In genomic region chr10:128878291-128878690, GRCm38 (mm10) we compare ENCODE assay signal across 19 mouse cellular contexts. TPM values are rescaled to one million over a fixed set of nuclear protein-coding genes. Genes with fewer than 3 reads are reported as not detected.
DNase-seq lines count a peak whose midpoint lies in the region; ATAC-seq lines count a peak whose summit lies in the region.
"Had no signal": no experiment of that assay in that cellular context is flagged by ENCODE, and none has a peak within 500 bp of the region (broad histone marks: within the 10 kb centered on the region; RNA-seq: fewer than 3 reads in every experiment).

No protein-coding gene starts in this region.

- H3K27ac ChIP-seq in midbrain, embryonic 11.5 days (ENCODE audit: low read depth, low read length), result no peak overlapping the region
- no peak overlapping the region for H3K27ac ChIP-seq in midbrain, embryonic 10.5 days (replicated peaks)
- no peak overlapping the region for H3K27ac ChIP-seq in kidney, embryonic 15.5 days
- H3K27ac ChIP-seq: embryonic facial prominence, embryonic 12.5 days; forebrain, embryonic 15.5 days; heart, adult 2 months; heart, embryonic 15.5 days; hindbrain, embryonic 14.5 days had no signal

- H3K9ac ChIP-seq in midbrain, embryonic 11.5 days (ENCODE audit: low read length), result no peak overlapping the region
- H3K9ac ChIP-seq in kidney, embryonic 15.5 days, result no peak overlapping the region
- H3K9ac ChIP-seq: embryonic facial prominence, embryonic 12.5 days; forebrain, embryonic 15.5 days; heart, embryonic 15.5 days; hindbrain, embryonic 14.5 days had no signal

- peak; percentile 83 for ATAC-seq in frontal cortex, adult (ENCODE audit: low TSS enrichment)
- ATAC-seq in midbrain, embryonic 11.5 days (ENCODE audit: low FRiP score), result no peak
- no peak for ATAC-seq in kidney, embryonic 15.5 days (replicated peaks; ENCODE audit: low FRiP score)
- ATAC-seq: forebrain, embryonic 15.5 days had no signal

- no peak for DNase-seq in frontal cortex, postnatal 14 days (ENCODE audit: low spot score in 2 of 2)
- peak; percentile 78 for DNase-seq in midbrain, embryonic 11.5 days (ENCODE audit: low spot score, missing footprints)
- DNase-seq in midbrain, embryonic 10.5 days (ENCODE audit: low spot score), result no peak
- peak; percentile 50 for DNase-seq in brain, adult 2 months (ENCODE audit: low read depth, low spot score)
- no peak for DNase-seq in embryo, embryonic 10 days (ENCODE audit: low spot score)
- DNase-seq: cerebellum, adult 11 months; cerebellum, adult 8-10 months; cerebellum, postnatal 14 days; gastrocnemius, postnatal 14 days; heart, adult 2 months; heart, postnatal 14 days had no signal

- H3K4me1 ChIP-seq in midbrain, embryonic 11.5 days (ENCODE audit: control insufficient read depth, insufficient read depth, low read length), result no peaks in the 10 kb centered on the region
- 0 out of 2 replicates have a peak, but pooled peaks cover 2% of the 10 kb centered on the region for H3K4me1 ChIP-seq in midbrain, embryonic 10.5 days
- H3K4me1 ChIP-seq in kidney, embryonic 15.5 days, result 0 out of 2 replicates have a peak, but pooled peaks cover 5% of the 10 kb centered on the region
- H3K4me1 ChIP-seq: embryonic facial prominence, embryonic 12.5 days; forebrain, embryonic 15.5 days; heart, embryonic 15.5 days had no signal

- no peaks in the 10 kb centered on the region for H3K9me3 ChIP-seq in midbrain, embryonic 11.5 days (ENCODE audit: control insufficient read depth, low read length)
- H3K9me3 ChIP-seq in midbrain, embryonic 10.5 days (replicated peaks), result no peaks in the 10 kb centered on the region
- no peaks in the 10 kb centered on the region for H3K9me3 ChIP-seq in kidney, embryonic 15.5 days (replicated peaks)
- H3K9me3 ChIP-seq: embryonic facial prominence, embryonic 12.5 days; forebrain, embryonic 15.5 days; heart, embryonic 15.5 days had no signal

- H3K36me3 ChIP-seq in midbrain, embryonic 11.5 days (ENCODE audit: control insufficient read depth, insufficient read depth, low read length), result peaks cover 4% of the 10 kb centered on the region; the same call in 1 of the 2 replicates
- H3K36me3 ChIP-seq in midbrain, embryonic 10.5 days, result peaks cover 89% of the 10 kb centered on the region
- H3K36me3 ChIP-seq in kidney, embryonic 15.5 days, result peaks cover 68% of the 10 kb centered on the region

- no peak overlapping the region for H3K4me3 ChIP-seq in midbrain, embryonic 11.5 days (ENCODE audit: low read depth, low read length)
- H3K4me3 ChIP-seq in midbrain, embryonic 10.5 days, result no peak overlapping the region
- H3K4me3 ChIP-seq in kidney, embryonic 15.5 days (replicated peaks), result no peak overlapping the region
- H3K4me3 ChIP-seq: embryonic facial prominence, embryonic 12.5 days; forebrain, embryonic 15.5 days; heart, adult 2 months; heart, embryonic 15.5 days had no signal

- no peaks in the 10 kb centered on the region for H3K27me3 ChIP-seq in midbrain, embryonic 11.5 days (ENCODE audit: control insufficient read depth, insufficient read depth, low read length)
- no peaks in the 10 kb centered on the region for H3K27me3 ChIP-seq in midbrain, embryonic 10.5 days (ENCODE audit: low read depth, poor library complexity, severe bottlenecking)
- no peaks in the 10 kb centered on the region for H3K27me3 ChIP-seq in kidney, embryonic 15.5 days
- H3K27me3 ChIP-seq: CH12.LX; embryonic facial prominence, embryonic 12.5 days; forebrain, embryonic 15.5 days; heart, embryonic 15.5 days had no signal

- H3K4me2 ChIP-seq in midbrain, embryonic 11.5 days, result no peak overlapping the region
- no peak overlapping the region for H3K4me2 ChIP-seq in kidney, embryonic 15.5 days
- H3K4me2 ChIP-seq: embryonic facial prominence, embryonic 12.5 days; forebrain, embryonic 15.5 days; heart, embryonic 11.5 days; heart, embryonic 15.5 days; hindbrain, embryonic 14.5 days had no signal

RNA-seq across cellular contexts. Expression of gene Gdf11, which starts 13.2 kb away (rescaled TPM):
- 10.0 and 10.2 TPM in 2 replicates for polyA plus RNA-seq in midbrain, embryonic 11.5 days (2014; fragmentation: Nextera tagmentation; extraction: Ambion mirVana)
- polyA plus RNA-seq in midbrain, embryonic 10.5 days (2016; fragmentation: Nextera tagmentation; extraction: Ambion mirVana), result 9.5 and 10.5 TPM in 2 replicates
- polyA plus RNA-seq in kidney, embryonic 15.5 days (2015; fragmentation: Nextera tagmentation; extraction: Ambion mirVana), result 7.2 and 8.7 TPM in 2 replicates

RNA-seq across cellular contexts. Expression of gene Cd63, which starts 22.5 kb away (rescaled TPM):
- 168 and 177 TPM in 2 replicates for polyA plus RNA-seq in midbrain, embryonic 11.5 days (2014; fragmentation: Nextera tagmentation; extraction: Ambion mirVana)
- polyA plus RNA-seq in midbrain, embryonic 10.5 days (2016; fragmentation: Nextera tagmentation; extraction: Ambion mirVana), result 195 and 196 TPM in 2 replicates
- 671 and 731 TPM in 2 replicates for polyA plus RNA-seq in kidney, embryonic 15.5 days (2015; fragmentation: Nextera tagmentation; extraction: Ambion mirVana)

RNA-seq across cellular contexts. Expression of gene Rdh5, which starts 44.4 kb away (rescaled TPM):
- polyA plus RNA-seq in midbrain, embryonic 11.5 days (2014; fragmentation: Nextera tagmentation; extraction: Ambion mirVana), result 11.3 TPM in 2 replicates
- 13.3 and 14.9 TPM in 2 replicates for polyA plus RNA-seq in midbrain, embryonic 10.5 days (2016; fragmentation: Nextera tagmentation; extraction: Ambion mirVana)
- polyA plus RNA-seq in kidney, embryonic 15.5 days (2015; fragmentation: Nextera tagmentation; extraction: Ambion mirVana), result 15.3 and 18.8 TPM in 2 replicates

RNA-seq across cellular contexts. Expression of gene Bloc1s1, which starts 45.5 kb away (rescaled TPM):
- 242 and 271 TPM in 2 replicates for polyA plus RNA-seq in midbrain, embryonic 11.5 days (2014; fragmentation: Nextera tagmentation; extraction: Ambion mirVana)
- 216 and 236 TPM in 2 replicates for polyA plus RNA-seq in midbrain, embryonic 10.5 days (2016; fragmentation: Nextera tagmentation; extraction: Ambion mirVana)
- polyA plus RNA-seq in kidney, embryonic 15.5 days (2015; fragmentation: Nextera tagmentation; extraction: Ambion mirVana), result 220 and 231 TPM in 2 replicates

RNA-seq across cellular contexts. Expression of gene Itga7, which starts 55.3 kb away (rescaled TPM):
- polyA plus RNA-seq in midbrain, embryonic 11.5 days (2014; fragmentation: Nextera tagmentation; extraction: Ambion mirVana), result 1.6 and 1.7 TPM in 2 replicates
- 1.7 and 1.9 TPM in 2 replicates for polyA plus RNA-seq in midbrain, embryonic 10.5 days (2016; fragmentation: Nextera tagmentation; extraction: Ambion mirVana)
- 3.6 and 4.2 TPM in 2 replicates for polyA plus RNA-seq in kidney, embryonic 15.5 days (2015; fragmentation: Nextera tagmentation; extraction: Ambion mirVana)

Comparison
In these comparisons a context has a peak if more than half of its experiments do, and no peak if none do; other contexts are left out.
1. DNase-seq: peak in midbrain, embryonic 11.5 days (single experiment) and brain, adult 2 months (single experiment); none in frontal cortex, postnatal 14 days (0 of 2), midbrain, embryonic 10.5 days (single experiment) and embryo, embryonic 10 days (single experiment).